Mouse (Mus musculus) Patski (cell line): ENCODE results near the gene Haus7. TPM values are rescaled to one million over a fixed set of nuclear protein-coding genes. Genes with fewer than 3 reads are reported as not detected.

ENCODE experiments used
- ATAC-seq: fragments of 100-300 bp; one replicate; pipeline ENCODE4 v1.8.0; 2021
- CTCF ChIA-PET: fragments of 350-600 bp; sonication (Branson Sonifier 250); formaldehyde crosslinking; loops from one replicate; lab custom pipeline; 2022; ENCODE audit warnings: inconsistent platforms; lab: Charles Lee
- POLR2A ChIA-PET: fragments of 350-600 bp; sonication (Branson Sonifier 250); formaldehyde crosslinking; loops from one replicate; lab custom pipeline; 2022; ENCODE audit warnings: antibody characterized with exemption, inconsistent platforms; lab: Charles Lee
- DNase-seq: peaks from one replicate; pipeline ENCODE4 v3.0.0-alpha.2; 2011; ENCODE audit warnings: low read depth, low spot score
- H3K27me3 ChIP-seq: fragments of 371-371 bp; one replicate; pipeline ENCODE4 v1.5.1; 2021
- CTCF ChIP-seq: fragments of 100-300 bp; IDR thresholded peaks from one replicate; pipeline ENCODE4 v1.5.1; 2021
- in situ Hi-C: fragments of 300-500 bp; cut with MboI; formaldehyde crosslinking; loops from 3 replicates; pipeline ENCODE4 v1.11.1; 2018; ENCODE audit warnings: low pct_unique_long_range_greater_than_20kb, mixed read lengths
- polyA plus RNA-seq: library from polyadenylated mRNA; unstranded; gene quantifications from one replicate; pipeline ENCODE4 v1.2.3, GENCODE M21; 2021

Gene Haus7
- polyA plus RNA-seq, 1 experiment from 2014 or later = 23.4 TPM

DNA sequence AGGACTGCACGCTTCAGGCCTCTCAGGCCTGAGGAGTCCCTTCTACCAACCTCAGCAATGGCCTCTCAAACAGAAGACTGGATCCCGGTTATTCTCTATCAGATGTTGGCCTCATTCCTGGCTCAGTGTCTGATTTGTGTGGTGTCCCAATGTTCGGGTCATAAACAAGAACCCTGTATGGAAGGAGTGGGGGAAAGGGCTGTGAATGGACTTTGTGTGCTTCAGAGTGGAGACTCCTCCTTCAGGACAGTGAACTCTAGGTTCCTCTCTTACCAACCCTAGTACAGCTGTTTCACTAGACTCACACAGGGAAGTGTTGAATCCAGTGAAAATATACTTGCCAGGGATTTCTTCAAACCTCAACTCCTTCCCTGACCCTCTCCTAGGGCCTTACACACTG, 9.5 kb upstream of the Haus7 start:
- in situ Hi-C loops = no loop called here
- ChIA-PET CTCF (interaction anchor here (1.3 kb wide), 1 partner anchor 10 kb away, joined by 6 read pairs; the partner anchor contains the start of gene Haus7), POLR2A (no interaction called here)
- DNase-seq = no peak
- no peak for TF ChIP-seq CTCF
- ATAC-seq = no peak
- no peaks in the 10 kb centered on the region for H3K27me3 ChIP-seq

DNA sequence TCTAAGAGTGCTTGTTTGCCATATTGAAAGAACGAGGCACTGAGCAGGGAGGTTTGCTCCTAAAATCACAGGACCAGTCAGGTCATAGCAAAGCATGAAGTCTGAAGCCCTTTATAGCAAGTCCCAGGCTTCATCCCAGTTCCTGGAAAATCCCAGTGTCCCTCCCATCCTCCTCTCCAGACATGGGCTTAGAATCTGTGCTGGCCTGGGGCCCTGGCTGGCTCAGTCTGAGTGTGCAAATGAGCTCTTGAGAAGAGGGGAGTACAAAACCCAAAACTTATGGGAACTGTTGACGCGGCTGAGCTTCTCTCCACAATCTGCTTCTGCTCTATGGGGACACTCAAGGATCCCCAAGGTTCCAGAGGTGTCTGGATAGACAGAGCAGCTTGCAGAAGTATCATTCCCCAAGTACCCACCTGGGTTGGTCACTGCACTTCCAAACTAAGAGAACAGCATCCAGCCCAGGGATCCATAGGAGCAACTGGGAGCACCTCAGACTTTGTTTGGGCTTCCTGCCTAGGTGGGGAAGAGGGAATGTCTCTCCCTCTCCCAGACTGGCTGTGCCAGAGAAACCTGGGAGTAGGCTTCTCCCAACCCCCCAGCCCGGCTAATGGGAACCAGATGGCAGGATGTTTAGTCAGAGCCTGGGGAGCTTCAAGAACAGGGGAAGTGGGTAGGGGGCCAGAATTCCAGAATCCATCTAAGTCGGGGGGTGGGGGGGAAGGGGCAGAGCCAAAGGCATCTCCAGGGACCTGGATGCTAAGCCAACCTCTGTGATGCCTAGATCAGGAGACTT, 8.8 kb upstream of the Haus7 start:
- DNase-seq (no peak), ATAC-seq (no peak)
- ChIA-PET CTCF (interaction anchor here (1.0 to 1.3 kb wide), 2 partner anchors 9 to 10 kb away, joined by 3 to 6 read pairs; partner anchors contain the start of gene Haus7), POLR2A (no interaction called here)
- H3K27me3 ChIP-seq = no peaks in the 10 kb centered on the region
- in situ Hi-C loops = no loop called here
- no peak for TF ChIP-seq CTCF

DNA sequence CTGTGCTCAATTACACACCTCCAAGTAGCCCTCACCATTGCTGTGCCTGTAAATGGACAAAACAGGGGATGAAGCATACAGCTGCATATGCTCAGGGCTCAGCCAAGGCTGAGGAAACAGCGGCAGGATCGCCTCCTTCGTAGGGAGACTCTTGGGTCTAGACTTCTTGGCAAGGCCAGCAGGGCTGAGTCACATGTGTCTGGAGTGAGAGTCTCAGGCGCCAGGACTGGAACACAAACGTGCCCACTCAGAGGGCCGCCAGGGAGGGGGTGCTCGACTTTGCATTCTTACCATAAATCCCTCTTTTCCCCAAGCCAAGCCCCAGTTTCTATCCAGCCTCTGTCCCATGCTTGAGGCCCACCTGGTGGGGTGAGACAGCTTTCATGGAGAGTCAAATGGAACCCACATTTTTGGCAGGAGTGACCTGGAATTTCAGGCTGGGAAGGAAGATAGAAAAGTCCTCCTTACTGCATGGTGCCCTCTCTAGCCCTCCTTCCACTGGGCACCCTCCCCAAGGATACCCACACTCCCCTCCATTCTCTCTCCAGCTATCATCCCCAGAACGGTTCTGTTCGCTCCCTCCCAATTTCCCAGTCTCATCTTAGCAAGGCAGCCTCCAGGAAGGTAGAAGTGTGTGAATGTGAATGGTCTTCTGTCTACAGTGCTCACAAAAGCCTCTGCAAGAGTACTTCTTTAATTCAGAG, 6.8 kb upstream of the Haus7 start:
- ATAC-seq = no peak
- ChIA-PET POLR2A (no interaction called here), CTCF (interaction anchor here (0.9 to 1.0 kb wide), 2 partner anchors 13 to 27 kb away, joined by 3 read pairs; no protein-coding TSS in a partner anchor)
- DNase-seq = peak; percentile 19
- in situ Hi-C loops = no loop called here
- H3K27me3 ChIP-seq = no peaks in the 10 kb centered on the region
- TF ChIP-seq CTCF = no peak

DNA sequence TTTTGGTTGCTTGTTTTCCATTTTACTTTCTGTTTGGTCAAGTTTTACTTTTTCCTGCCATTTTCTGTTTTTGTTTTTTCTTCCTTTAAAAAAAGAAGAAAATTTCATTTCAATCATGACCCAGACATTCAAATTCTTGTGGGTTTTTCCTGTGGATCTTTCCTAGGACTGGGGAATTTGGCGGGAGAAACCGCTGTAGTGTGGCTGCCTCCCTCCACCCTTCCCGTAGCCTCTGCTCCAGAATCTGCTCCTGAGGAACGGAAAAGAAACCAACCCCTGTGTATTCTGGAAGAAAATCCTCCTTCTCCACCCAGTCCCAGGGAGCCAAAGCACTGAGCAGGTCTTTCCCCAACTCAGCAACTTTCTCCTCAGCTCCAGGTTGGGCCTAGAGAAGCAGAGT, 1.9 kb upstream of the Haus7 start:
- H3K27me3 ChIP-seq = no peaks in the 10 kb centered on the region
- no peak for ATAC-seq
- DNase-seq = no peak
- in situ Hi-C loops = no loop called here
- ChIA-PET CTCF (no interaction called here), POLR2A (interaction anchor here (0.9 kb wide), 1 partner anchor 19 kb away, joined by 3 read pairs; no protein-coding TSS in a partner anchor)
- no peak for TF ChIP-seq CTCF

DNA sequence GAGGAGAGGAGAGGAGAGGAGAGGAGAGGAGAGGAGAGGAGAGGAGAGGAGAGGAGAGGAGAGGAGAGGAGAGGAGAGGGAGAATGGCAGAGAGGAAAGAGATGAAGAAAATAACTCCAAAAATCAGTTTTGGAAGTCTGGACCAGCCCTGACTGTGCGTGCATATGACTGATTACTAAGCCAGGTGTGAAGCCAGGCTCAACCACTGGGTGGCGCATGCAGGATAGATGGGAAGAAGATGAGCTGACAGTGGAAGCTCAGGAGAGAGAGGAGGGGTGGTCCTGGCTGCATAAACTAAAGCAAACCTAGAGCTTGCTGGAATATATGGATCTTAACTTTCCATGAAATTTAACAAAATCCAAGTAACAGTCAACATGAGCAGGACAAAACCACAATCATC, 6.9 kb downstream of the Haus7 start:
- in situ Hi-C loops = no loop called here
- DNase-seq (no peak), ATAC-seq (no peak)
- no peaks in the 10 kb centered on the region for H3K27me3 ChIP-seq
- POLR2A ChIA-PET = no interaction called here
- CTCF ChIA-PET = interaction anchor here (0.6 to 2.0 kb wide), 6 partner anchors 9 to 41 kb away, joined by 3 to 10 read pairs (median 4); no protein-coding TSS in a partner anchor
- no peak for TF ChIP-seq CTCF

DNA sequence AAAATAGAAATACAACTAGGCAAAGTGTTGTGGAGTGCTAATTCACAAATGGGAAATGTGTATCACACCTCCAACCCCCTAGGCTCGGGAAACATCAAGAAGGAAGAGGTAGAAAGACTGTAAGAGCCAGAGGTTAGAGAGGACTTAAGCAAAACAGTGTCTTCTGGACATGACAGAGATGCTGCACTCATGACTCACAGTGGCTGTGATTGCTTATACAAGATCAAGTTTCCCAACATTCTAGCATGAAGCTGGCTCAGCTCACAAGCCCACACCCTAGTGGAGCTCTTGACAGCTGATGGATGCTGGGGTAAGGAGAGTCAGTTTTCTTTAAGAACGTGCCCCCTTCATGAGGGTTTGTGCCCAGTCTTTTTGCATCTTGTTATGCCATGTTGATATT, 17.4 kb downstream of the Haus7 start:
- ATAC-seq = peak; percentile 76
- ChIA-PET POLR2A (no interaction called here), CTCF (interaction anchor here (1.0 to 3.1 kb wide), 2 partner anchors 11 kb away, joined by 3 to 8 read pairs; no protein-coding TSS in a partner anchor)
- H3K27me3 ChIP-seq = peaks cover 3% of the 10 kb centered on the region
- peak; percentile 9 for DNase-seq
- no peak for TF ChIP-seq CTCF
- in situ Hi-C loops = loop anchor here (25.0 kb wide), 2 partner anchors 204 to 429 kb away; partner anchors contain the start of genes F8a and Xlr4c

DNA sequence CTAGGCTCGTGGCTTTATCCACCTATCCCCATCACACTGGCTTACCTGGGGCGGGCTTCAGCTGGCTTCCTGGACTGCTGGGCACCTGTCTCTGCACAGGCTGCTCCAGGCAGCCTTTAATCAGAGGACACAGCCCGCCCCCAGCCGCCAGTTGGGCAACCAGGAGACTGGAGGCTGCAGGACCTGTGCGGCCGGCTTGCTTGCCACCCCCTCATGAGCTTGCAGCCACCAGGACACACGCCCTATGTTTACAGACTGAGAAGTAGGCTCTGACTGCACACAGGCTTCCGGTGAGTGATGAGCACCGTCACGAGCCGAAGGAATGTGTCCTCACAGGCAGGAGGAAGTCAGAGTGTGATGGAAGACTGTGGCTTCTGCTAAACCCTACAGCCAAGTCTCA, 23.6 kb downstream of the Haus7 start, which contains the start of gene Trex2:
TSS of gene Trex2 (minus strand) at position 93 of the 400 bp plus-strand sequence.
- ChIA-PET POLR2A (no interaction called here), CTCF (interaction anchor here (0.6 kb wide), 1 partner anchor 579 kb away, joined by 3 read pairs; no protein-coding TSS in a partner anchor)
- in situ Hi-C loops = loop anchor here (10.0 to 25.0 kb wide), 4 partner anchors 120 to 423 kb away; partner anchors contain the start of genes F8a, Pnma3 and Xlr4c
- peaks cover 7% of the 10 kb centered on the region for H3K27me3 ChIP-seq
- no peak for DNase-seq
- no peak for TF ChIP-seq CTCF
- ATAC-seq = no peak

DNA sequence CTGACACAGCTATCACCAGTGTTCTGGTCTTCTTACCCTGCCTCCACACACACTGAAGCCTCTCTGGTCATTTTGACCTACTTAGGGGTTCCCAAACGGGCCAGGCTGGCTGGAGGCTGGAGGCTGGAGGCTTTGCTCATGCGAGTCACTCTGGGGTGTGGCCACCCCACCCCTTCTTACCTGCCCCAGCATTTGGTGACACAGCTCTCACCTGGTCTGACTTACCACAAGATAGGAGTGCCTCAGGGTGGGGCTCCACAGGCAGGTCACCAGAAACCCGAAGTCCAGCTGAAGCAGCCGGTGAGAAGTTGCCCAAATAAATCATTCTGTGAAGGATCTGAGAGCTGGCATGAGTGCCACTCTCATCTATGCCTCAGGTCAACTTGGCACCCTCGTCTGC, 26.0 kb downstream of the Haus7 start:
- ATAC-seq = no peak
- DNase-seq = no peak
- in situ Hi-C loops = loop anchor here (10.0 to 25.0 kb wide), 4 partner anchors 118 to 421 kb away; partner anchors contain the start of genes F8a, Pnma3 and Xlr4c
- no peak for TF ChIP-seq CTCF
- ChIA-PET CTCF (no interaction called here), POLR2A (no interaction called here)
- H3K27me3 ChIP-seq = peaks cover 26% of the 10 kb centered on the region

DNA sequence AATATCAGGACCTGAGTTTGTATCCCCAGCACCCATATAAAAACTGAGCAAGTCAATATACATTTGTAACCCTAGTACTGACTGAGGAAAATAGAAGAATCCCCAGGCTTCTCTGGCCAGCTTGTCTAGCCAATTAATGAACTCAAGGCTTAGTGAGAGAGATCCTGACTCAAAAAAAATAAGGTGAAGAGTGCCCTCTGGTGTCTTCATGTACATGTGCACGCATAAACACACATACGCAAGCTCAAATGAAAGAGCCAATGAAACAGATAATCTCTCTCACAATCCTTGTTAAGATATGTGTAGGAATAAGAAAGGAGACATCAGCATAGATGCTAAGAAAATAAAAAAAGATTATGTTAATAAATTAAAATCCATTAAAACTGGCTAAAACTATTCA, 28.8 kb downstream of the Haus7 start:
- H3K27me3 ChIP-seq = peaks cover 43% of the 10 kb centered on the region
- DNase-seq = no peak
- in situ Hi-C loops = loop anchor here (10.0 to 25.0 kb wide), 4 partner anchors 115 to 418 kb away; partner anchors contain the start of genes F8a, Pnma3 and Xlr4c
- no peak for ATAC-seq
- no peak for TF ChIP-seq CTCF
- ChIA-PET POLR2A (no interaction called here), CTCF (interaction anchor here (0.6 to 3.1 kb wide), 6 partner anchors 11 to 118 kb away, joined by 3 to 11 read pairs (median 3); partner anchors contain the start of gene Haus7)

DNA sequence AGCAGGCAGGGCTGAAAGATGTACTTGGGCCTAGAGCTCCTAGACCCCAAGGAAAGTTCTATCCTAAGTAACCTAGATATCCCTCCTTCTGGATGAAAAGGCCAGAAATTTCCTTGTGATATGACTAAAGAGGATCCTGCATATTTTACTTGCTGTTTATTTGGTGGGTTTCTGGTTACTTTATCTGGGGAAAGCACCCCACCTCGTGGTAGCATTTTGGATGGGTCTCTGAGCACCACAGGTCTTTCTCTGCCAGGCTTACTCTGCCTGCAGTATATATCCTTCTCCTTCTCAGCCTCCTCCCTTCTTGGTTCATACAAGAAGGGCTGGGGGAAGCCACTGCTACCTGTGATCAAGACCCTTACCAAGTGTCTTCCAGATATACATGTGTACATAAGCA, 46.1 kb downstream of the Haus7 start:
- in situ Hi-C loops = no loop called here
- no peak for TF ChIP-seq CTCF
- peaks cover 53% of the 10 kb centered on the region for H3K27me3 ChIP-seq
- no peak for ATAC-seq
- ChIA-PET POLR2A (interaction anchor here (0.6 kb wide), 1 partner anchor 19 kb away, joined by 5 read pairs; no protein-coding TSS in a partner anchor), CTCF (interaction anchor here (1.0 kb wide), 1 partner anchor 17 kb away, joined by 3 read pairs; no protein-coding TSS in a partner anchor)
- DNase-seq = no peak
